Mouse (Mus musculus): Measurements from ENCODE around the gene Epha6.

DNA sequence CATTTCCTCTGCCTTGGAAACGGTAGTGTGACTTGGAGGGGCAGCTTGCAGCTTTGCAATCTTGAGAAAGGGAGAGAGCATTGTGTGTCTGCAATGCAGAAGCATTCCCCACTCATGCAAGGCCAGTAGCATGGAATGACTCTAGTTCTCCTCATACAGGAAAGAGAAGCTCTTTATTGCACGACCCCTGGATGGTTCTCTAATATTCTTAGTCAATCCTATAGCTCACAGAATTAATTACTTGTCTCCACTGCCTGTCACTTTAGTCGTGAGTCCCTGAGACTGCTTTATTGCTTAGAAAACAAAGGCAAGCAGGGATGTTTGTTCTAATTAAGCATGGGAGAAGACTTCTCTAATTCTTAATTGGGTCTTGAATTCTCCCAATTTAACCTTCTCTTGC, 429.8 kb downstream of the Epha6 start:
- no peak for TF ChIP-seq CTCF (IDR thresholded peaks at IDR 0.05; ENCODE audit: low read depth)
- no peak for TF ChIP-seq EP300 (IDR thresholded peaks at IDR 0.05; ENCODE audit: low read depth)

All from liver, embryonic 14.5 days (tissue).